Mouse (Mus musculus): Measurements from ENCODE around the gene Tmem163. TPM values are rescaled to one million over a fixed set of nuclear protein-coding genes. Genes with fewer than 3 reads are reported as not detected.

The Tmem163 gene
- polyA plus RNA-seq, 2 experiments, result 0.13 to 0.27 TPM

GRCm38 (mm10) chr1:127444836-127445485, 234.4 kb downstream of the Tmem163 start:
- ATAC-seq (ENCODE audit: insufficient read depth) (no peak), DNase-seq (ENCODE audit: low read depth in 3 of 3, low spot score in 3 of 3) (no peak)
- no peaks in the 10 kb centered on the region for H3K4me1 ChIP-seq (replicated peaks; ENCODE audit: control insufficient read depth in 2 of 2, insufficient read depth in 2 of 2, low read length in 1 of 2)
- H3K36me3 ChIP-seq (replicated peaks; ENCODE audit: control insufficient read depth, insufficient read depth, low read depth), result no peaks in the 10 kb centered on the region
- H3K4me2 ChIP-seq (ENCODE audit: low read depth), result no peak overlapping the region
- H3K4me3 ChIP-seq (ENCODE audit: insufficient read depth in 1 of 2, low read depth in 2 of 2, low read length in 2 of 2), result no peak overlapping the region
- no peak overlapping the region for H3K27ac ChIP-seq
- no peaks in the 10 kb centered on the region for H3K9me3 ChIP-seq (ENCODE audit: control insufficient read depth, low read length)
- no peak overlapping the region for H3K9ac ChIP-seq (replicated peaks)
- no peaks in the 10 kb centered on the region for H3K27me3 ChIP-seq (ENCODE audit: control insufficient read depth, insufficient read depth, low read length)
- 68% methylated on average over 5 of the region's 5 CpGs for WGBS (ENCODE audit: insufficient replicate concordance)
- no peak for TF ChIP-seq EP300 (IDR thresholded peaks at IDR 0.05; ENCODE audit: low read depth)
- no peak for TF ChIP-seq CTCF (IDR thresholded peaks at IDR 0.05; ENCODE audit: low read depth)

GRCm38 (mm10) chr1:127442880-127443877, 236.2 kb downstream of the Tmem163 start:
- no peak overlapping the region for H3K9ac ChIP-seq (replicated peaks)
- no peaks in the 10 kb centered on the region for H3K27me3 ChIP-seq (ENCODE audit: control insufficient read depth, insufficient read depth, low read length)
- ATAC-seq (ENCODE audit: insufficient read depth) (no peak), DNase-seq (ENCODE audit: low read depth in 3 of 3, low spot score in 3 of 3) (no peak)
- H3K27ac ChIP-seq, result no peak overlapping the region
- H3K9me3 ChIP-seq (ENCODE audit: control insufficient read depth, low read length), result no peaks in the 10 kb centered on the region
- no peaks in the 10 kb centered on the region for H3K4me1 ChIP-seq (replicated peaks; ENCODE audit: control insufficient read depth in 2 of 2, insufficient read depth in 2 of 2, low read length in 1 of 2)
- no peak for TF ChIP-seq EP300 (IDR thresholded peaks at IDR 0.05; ENCODE audit: low read depth)
- TF ChIP-seq CTCF (IDR thresholded peaks at IDR 0.05; ENCODE audit: low read depth), result no peak
- no peak overlapping the region for H3K4me2 ChIP-seq (ENCODE audit: low read depth)
- no peak overlapping the region for H3K4me3 ChIP-seq (ENCODE audit: insufficient read depth in 1 of 2, low read depth in 2 of 2, low read length in 2 of 2)
- WGBS (ENCODE audit: insufficient replicate concordance), result 54% methylated on average over 14 of the region's 14 CpGs
- no peaks in the 10 kb centered on the region for H3K36me3 ChIP-seq (replicated peaks; ENCODE audit: control insufficient read depth, insufficient read depth, low read depth)

GRCm38 (mm10) chr1:127441736-127442135, 237.6 kb downstream of the Tmem163 start:
- no peak for DNase-seq (ENCODE audit: low read depth in 3 of 3, low spot score in 3 of 3)
- Histone ChIP-seq H3K36me3 (replicated peaks; ENCODE audit: control insufficient read depth, insufficient read depth, low read depth) (no peaks in the 10 kb centered on the region), H3K9me3 (ENCODE audit: control insufficient read depth, low read length) (no peaks in the 10 kb centered on the region), H3K27me3 (ENCODE audit: control insufficient read depth, insufficient read depth, low read length) (no peaks in the 10 kb centered on the region), H3K4me1 (replicated peaks; ENCODE audit: control insufficient read depth in 2 of 2, insufficient read depth in 2 of 2, low read length in 1 of 2) (no peaks in the 10 kb centered on the region), H3K9ac (replicated peaks) (no peak overlapping the region), H3K4me3 (ENCODE audit: insufficient read depth in 1 of 2, low read depth in 2 of 2, low read length in 2 of 2) (no peak overlapping the region), H3K4me2 (ENCODE audit: low read depth) (no peak overlapping the region), H3K27ac (no peak overlapping the region)
- WGBS (ENCODE audit: insufficient replicate concordance), result 70% methylated on average over 3 of the region's 3 CpGs
- TF ChIP-seq CTCF (IDR thresholded peaks at IDR 0.05; ENCODE audit: low read depth) (no peak), EP300 (IDR thresholded peaks at IDR 0.05; ENCODE audit: low read depth) (no peak)
- no peak for ATAC-seq (ENCODE audit: insufficient read depth)

GRCm38 (mm10) chr1:127441007-127441406, 238.3 kb downstream of the Tmem163 start:
- no peak for ATAC-seq (ENCODE audit: insufficient read depth)
- Histone ChIP-seq H3K27me3 (ENCODE audit: control insufficient read depth, insufficient read depth, low read length) (no peaks in the 10 kb centered on the region), H3K9me3 (ENCODE audit: control insufficient read depth, low read length) (no peaks in the 10 kb centered on the region), H3K4me1 (replicated peaks; ENCODE audit: control insufficient read depth in 2 of 2, insufficient read depth in 2 of 2, low read length in 1 of 2) (no peaks in the 10 kb centered on the region), H3K4me2 (ENCODE audit: low read depth) (no peak overlapping the region), H3K36me3 (replicated peaks; ENCODE audit: control insufficient read depth, insufficient read depth, low read depth) (no peaks in the 10 kb centered on the region), H3K4me3 (ENCODE audit: insufficient read depth in 1 of 2, low read depth in 2 of 2, low read length in 2 of 2) (no peak overlapping the region), H3K9ac (replicated peaks) (no peak overlapping the region), H3K27ac (no peak overlapping the region)
- TF ChIP-seq CTCF (IDR thresholded peaks at IDR 0.05; ENCODE audit: low read depth) (no peak), EP300 (IDR thresholded peaks at IDR 0.05; ENCODE audit: low read depth) (no peak)
- DNase-seq (ENCODE audit: low read depth in 3 of 3, low spot score in 3 of 3), result no peak
- WGBS (ENCODE audit: insufficient replicate concordance), result 50% methylated on average over 1 of the region's 1 CpGs

GRCm38 (mm10) chr1:127439452-127439891, 239.9 kb downstream of the Tmem163 start:
- Histone ChIP-seq H3K9ac (replicated peaks) (no peak overlapping the region), H3K4me3 (ENCODE audit: insufficient read depth in 1 of 2, low read depth in 2 of 2, low read length in 2 of 2) (no peak overlapping the region), H3K36me3 (replicated peaks; ENCODE audit: control insufficient read depth, insufficient read depth, low read depth) (no peaks in the 10 kb centered on the region), H3K27me3 (ENCODE audit: control insufficient read depth, insufficient read depth, low read length) (no peaks in the 10 kb centered on the region), H3K4me2 (ENCODE audit: low read depth) (no peak overlapping the region), H3K27ac (no peak overlapping the region), H3K4me1 (replicated peaks; ENCODE audit: control insufficient read depth in 2 of 2, insufficient read depth in 2 of 2, low read length in 1 of 2) (no peaks in the 10 kb centered on the region), H3K9me3 (ENCODE audit: control insufficient read depth, low read length) (no peaks in the 10 kb centered on the region)
- ATAC-seq (ENCODE audit: insufficient read depth) (no peak), DNase-seq (ENCODE audit: low read depth in 3 of 3, low spot score in 3 of 3) (no peak)
- TF ChIP-seq EP300 (IDR thresholded peaks at IDR 0.05; ENCODE audit: low read depth) (no peak), CTCF (IDR thresholded peaks at IDR 0.05; ENCODE audit: low read depth) (no peak)
- 76% methylated on average over 9 of the region's 9 CpGs for WGBS (ENCODE audit: insufficient replicate concordance)
